Mouse (Mus musculus): ENCODE results near the gene Fignl1. TPM values are rescaled to one million over a fixed set of nuclear protein-coding genes. Genes with fewer than 3 reads are reported as not detected.
A peak's percentile ranks its signal among the peaks of the same experiment; 100 is the strongest.

Fignl1 gene
- polyA plus RNA-seq, 1 experiment = 3.8 TPM

DNA sequence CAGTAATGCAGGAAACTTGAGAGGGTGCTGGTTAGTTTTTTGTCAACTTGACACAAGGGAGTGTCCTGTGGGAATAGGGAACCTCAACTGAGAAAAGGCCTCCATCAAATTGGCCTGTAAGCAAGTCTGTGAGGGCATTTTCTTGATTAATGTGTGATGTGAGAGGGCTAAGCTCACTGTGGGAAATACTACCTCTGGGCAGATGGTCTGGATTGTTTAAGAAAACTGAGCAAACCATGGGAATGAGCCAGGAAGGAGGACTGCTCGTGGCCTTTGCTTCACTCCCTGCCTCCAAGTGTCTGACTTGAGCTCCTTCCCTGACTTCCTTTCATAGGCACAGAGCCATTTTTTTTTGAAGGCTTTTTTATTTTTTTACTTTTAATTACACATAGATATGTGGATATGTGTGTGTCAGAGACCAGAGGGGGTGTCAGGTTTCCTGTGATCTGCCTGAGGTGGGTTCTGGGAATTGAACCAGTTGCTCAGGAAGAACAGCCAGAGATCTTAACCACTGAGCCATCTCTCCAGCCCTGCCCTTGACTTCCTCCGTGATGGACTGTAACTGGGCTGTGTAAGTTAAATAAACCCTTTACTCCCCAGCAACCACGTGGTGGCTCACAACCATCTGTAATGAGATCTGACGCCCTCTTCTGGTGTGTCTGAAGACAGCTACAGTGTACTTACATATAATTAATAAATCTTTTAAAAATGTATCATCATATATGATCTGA is 45.1 kb upstream of the Fignl1 start:
- H3K4me3 ChIP-seq = no peak overlapping the region
- H3ac ChIP-seq (ENCODE audit: control insufficient read depth, insufficient read length) = no peak overlapping the region
- no peaks in the 10 kb centered on the region for H3K36me3 ChIP-seq (ENCODE audit: control insufficient read depth, insufficient read depth)
- peak in 1 of 3 experiments; percentile 5 for TF ChIP-seq MYOD1 (IDR thresholded peaks at IDR 0.05; ENCODE audit: control insufficient read depth in 1 of 3, insufficient read length in 2 of 3, low read depth in 2 of 3)
- TF ChIP-seq REST (IDR thresholded peaks at IDR 0.05; ENCODE audit: insufficient read depth, insufficient read length) = no peak
- no peak for TF ChIP-seq MAX (IDR thresholded peaks at IDR 0.05; ENCODE audit: low read depth)
- TF ChIP-seq USF1 (IDR thresholded peaks at IDR 0.05; ENCODE audit: low read depth) = peak; percentile 14
- no peak for TF ChIP-seq E2F4 (IDR thresholded peaks at IDR 0.05; ENCODE audit: insufficient read depth)
- H3K79me2 ChIP-seq (ENCODE audit: control insufficient read depth, insufficient read depth) = no peaks in the 10 kb centered on the region
- no peaks in the 10 kb centered on the region for H3K27me3 ChIP-seq (ENCODE audit: control insufficient read depth, insufficient read depth, insufficient read length)
- H3K4me2 ChIP-seq (ENCODE audit: low read depth) = no peak overlapping the region

DNA sequence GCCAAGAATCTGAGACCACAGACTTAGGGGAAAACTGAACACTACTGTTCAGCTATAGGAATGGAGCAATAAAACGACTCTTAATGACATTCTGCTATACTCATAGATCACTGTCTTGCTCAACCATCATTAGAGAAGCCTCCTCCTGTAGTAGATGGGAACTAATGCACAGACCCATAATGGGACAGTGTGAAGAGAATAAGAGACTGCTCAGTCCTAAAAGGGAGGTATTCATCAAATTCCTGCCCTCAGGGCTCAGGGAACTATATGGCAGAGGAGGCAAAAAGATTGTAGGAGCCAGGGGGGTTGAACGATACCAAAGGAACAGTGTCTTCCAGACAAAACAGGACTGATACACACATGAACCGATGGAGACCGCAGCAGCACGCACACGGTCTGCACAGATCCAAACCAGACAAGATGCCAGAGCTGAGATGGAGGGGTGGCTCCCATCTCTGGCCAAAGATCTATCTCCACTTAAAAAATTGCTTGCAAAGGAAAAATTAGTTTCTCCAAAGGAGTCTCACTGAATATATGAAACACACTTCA is 43.3 kb upstream of the Fignl1 start:
- no peaks in the 10 kb centered on the region for H3K36me3 ChIP-seq (ENCODE audit: control insufficient read depth, insufficient read depth)
- TF ChIP-seq E2F4 (IDR thresholded peaks at IDR 0.05; ENCODE audit: insufficient read depth) (no peak), TCF3 (IDR thresholded peaks at IDR 0.05; ENCODE audit: insufficient read length, low read depth) (no peak), REST (IDR thresholded peaks at IDR 0.05; ENCODE audit: insufficient read depth, insufficient read length) (no peak)
- no peak overlapping the region for H3K4me2 ChIP-seq (ENCODE audit: low read depth)
- no peak overlapping the region for H3ac ChIP-seq (ENCODE audit: control insufficient read depth, insufficient read length)
- no peak overlapping the region for H3K4me3 ChIP-seq
- H3K79me2 ChIP-seq (ENCODE audit: control insufficient read depth, insufficient read depth) = no peaks in the 10 kb centered on the region
- no peaks in the 10 kb centered on the region for H3K27me3 ChIP-seq (ENCODE audit: control insufficient read depth, insufficient read depth, insufficient read length)

DNA sequence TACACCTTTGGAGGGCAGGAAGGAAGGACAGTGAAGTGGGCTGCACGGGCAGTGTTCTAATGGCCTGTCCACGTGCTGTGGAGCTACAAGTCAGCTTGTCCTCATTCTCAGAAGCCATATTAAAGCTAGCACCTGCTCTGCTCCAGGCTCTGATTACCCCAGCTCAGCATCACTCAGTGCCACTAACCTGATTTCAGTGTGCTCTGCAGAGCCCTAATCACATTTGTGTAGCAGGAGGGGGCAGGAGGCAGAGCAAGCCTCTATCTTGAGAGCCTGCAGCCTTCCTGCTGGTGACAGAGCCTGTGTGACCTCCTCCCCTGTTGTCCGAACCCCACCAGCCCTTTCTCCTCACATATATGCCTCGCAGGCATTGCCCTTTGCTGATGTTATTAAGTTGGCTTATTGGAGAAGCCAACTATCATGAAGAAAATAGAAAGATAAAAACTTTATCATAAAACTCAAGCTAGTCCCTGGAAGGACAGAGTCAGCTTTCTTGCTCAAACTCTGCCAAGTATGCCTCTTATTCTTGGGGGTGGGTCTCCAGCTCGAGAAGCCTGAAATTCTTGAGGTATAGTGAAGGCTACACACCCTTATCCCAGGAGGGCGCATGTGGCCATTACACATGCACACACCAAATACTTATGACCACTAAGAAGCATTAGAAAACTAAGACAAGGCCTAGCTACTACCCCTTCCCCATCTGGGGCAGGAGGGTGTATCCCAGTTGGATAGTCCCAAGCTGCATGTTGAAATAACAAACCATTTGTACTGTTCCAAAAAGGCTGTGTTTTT is 41.9 kb upstream of the Fignl1 start:
- Histone ChIP-seq H3K27me3 (ENCODE audit: control insufficient read depth, insufficient read depth, insufficient read length) (no peaks in the 10 kb centered on the region), H3K4me2 (ENCODE audit: low read depth) (no peak overlapping the region), H3K36me3 (ENCODE audit: control insufficient read depth, insufficient read depth) (no peaks in the 10 kb centered on the region), H3K79me2 (ENCODE audit: control insufficient read depth, insufficient read depth) (no peaks in the 10 kb centered on the region), H3ac (ENCODE audit: control insufficient read depth, insufficient read length) (no peak overlapping the region), H3K4me3 (no peak overlapping the region)
- peak in 1 of 3 experiments; percentile 30 for TF ChIP-seq MYOG (IDR thresholded peaks at IDR 0.05; ENCODE audit: control insufficient read depth in 1 of 3, insufficient read depth in 1 of 3, insufficient read length in 2 of 3, low read depth in 2 of 3)
- no peak for TF ChIP-seq TCF3 (IDR thresholded peaks at IDR 0.05; ENCODE audit: insufficient read length, low read depth)
- TF ChIP-seq MYOD1 (IDR thresholded peaks at IDR 0.05; ENCODE audit: control insufficient read depth in 1 of 3, insufficient read length in 2 of 3, low read depth in 2 of 3) = peak in 1 of 3 experiments; percentile 46

DNA sequence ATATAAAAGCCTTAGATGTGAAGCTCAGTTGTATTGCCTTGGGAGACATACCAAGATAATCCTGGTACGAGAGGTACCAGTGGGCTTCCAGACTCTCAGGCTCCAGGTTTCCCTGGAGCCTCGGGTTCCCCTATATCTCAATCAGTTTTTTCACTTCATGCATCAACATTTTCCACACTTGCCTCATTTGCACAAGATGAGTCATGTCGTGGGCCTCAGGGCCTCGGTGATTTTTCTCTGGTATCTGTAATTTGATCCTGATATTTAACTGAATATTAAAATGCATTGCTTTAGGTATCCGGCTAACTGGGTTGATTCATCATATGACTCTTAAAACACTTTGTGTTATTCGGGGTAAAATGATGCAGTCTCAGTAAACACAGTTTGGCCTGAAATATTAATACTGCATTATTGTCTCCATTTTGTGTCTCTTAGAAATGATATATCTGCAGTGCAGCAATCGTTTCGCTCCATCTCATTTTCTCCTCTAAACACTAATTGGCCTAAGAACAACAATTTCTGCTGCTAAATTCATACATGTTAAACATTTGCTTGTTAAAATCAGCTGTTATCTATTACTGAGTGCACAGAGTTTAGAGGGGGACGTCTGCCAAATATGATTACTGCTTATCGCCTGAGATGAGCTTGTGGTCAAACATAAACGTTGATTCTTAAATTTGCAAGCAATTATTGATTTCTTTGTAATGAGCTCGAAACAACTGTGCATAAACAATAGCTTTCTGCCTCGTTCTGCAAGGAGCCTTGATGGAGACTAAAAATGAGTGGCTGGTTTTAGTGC is 41.0 kb upstream of the Fignl1 start:
- H3K36me3 ChIP-seq (ENCODE audit: control insufficient read depth, insufficient read depth) = no peaks in the 10 kb centered on the region
- H3K79me2 ChIP-seq (ENCODE audit: control insufficient read depth, insufficient read depth) = no peaks in the 10 kb centered on the region
- no peak overlapping the region for H3ac ChIP-seq (ENCODE audit: control insufficient read depth, insufficient read length)
- no peaks in the 10 kb centered on the region for H3K27me3 ChIP-seq (ENCODE audit: control insufficient read depth, insufficient read depth, insufficient read length)
- H3K4me2 ChIP-seq (ENCODE audit: low read depth) = no peak overlapping the region
- 0 out of 2 replicates have a peak, but pooled peaks have one; percentile 20 for TF ChIP-seq CEBPB (IDR thresholded peaks at IDR 0.05; ENCODE audit: insufficient read depth, poor library complexity, severe bottlenecking)
- TF ChIP-seq SRF (IDR thresholded peaks at IDR 0.05; ENCODE audit: control insufficient read depth, insufficient read length, low read depth) = no peak
- no peak for TF ChIP-seq TCF12 (IDR thresholded peaks at IDR 0.05; ENCODE audit: insufficient read depth, poor library complexity, severe bottlenecking)
- H3K4me3 ChIP-seq = no peak overlapping the region

DNA sequence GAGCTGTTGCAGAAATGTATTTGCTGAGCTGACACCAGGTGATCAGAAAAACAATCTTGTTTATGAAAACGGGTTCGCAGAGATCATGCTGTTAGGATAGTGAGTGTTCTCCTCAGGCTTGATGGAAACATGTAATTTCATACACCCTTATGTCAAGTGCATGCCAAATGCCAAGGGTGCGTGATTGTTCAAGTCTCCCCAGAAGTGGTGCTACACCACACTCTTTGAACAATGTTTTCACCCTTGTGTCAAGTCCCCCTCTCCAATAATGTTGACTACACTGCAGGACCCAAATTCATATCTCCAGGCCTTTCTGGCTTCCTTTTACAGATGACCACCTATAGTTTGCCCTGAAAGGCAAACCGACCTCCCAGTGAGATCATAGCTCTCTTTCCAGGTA is 39.7 kb upstream of the Fignl1 start:
- Histone ChIP-seq H3K27me3 (ENCODE audit: control insufficient read depth, insufficient read depth, insufficient read length) (no peaks in the 10 kb centered on the region), H3K4me2 (ENCODE audit: low read depth) (no peak overlapping the region), H3K79me2 (ENCODE audit: control insufficient read depth, insufficient read depth) (no peaks in the 10 kb centered on the region), H3K4me3 (no peak overlapping the region), H3K36me3 (ENCODE audit: control insufficient read depth, insufficient read depth) (no peaks in the 10 kb centered on the region), H3ac (ENCODE audit: control insufficient read depth, insufficient read length) (no peak overlapping the region)
- TF ChIP-seq SRF (IDR thresholded peaks at IDR 0.05; ENCODE audit: control insufficient read depth, insufficient read length, low read depth) (no peak), REST (IDR thresholded peaks at IDR 0.05; ENCODE audit: insufficient read depth, insufficient read length) (no peak), TCF12 (IDR thresholded peaks at IDR 0.05; ENCODE audit: insufficient read depth, poor library complexity, severe bottlenecking) (no peak), MYOD1 (IDR thresholded peaks at IDR 0.05; ENCODE audit: control insufficient read depth in 1 of 3, insufficient read length in 2 of 3, low read depth in 2 of 3) (no peak)

Measured in myocyte (in vitro differentiated cells).